Mouse (Mus musculus) MEL (cell line): ENCODE measurements at regions not wholly inside any gene's neighbourhood (a gene's known extent, or its start where the extent isn't known, plus 50 kb on each side); places are given as distances from the start of the nearest gene placed in this dataset.

Experiments used
- CTCF ChIP-seq, 3 experiments: IDR thresholded peaks in 2 of 3; conservative IDR thresholded peaks in 1 of 3; 2 replicates each; pipeline ENCODE4 v1.5.1; 2011 to 2012; ENCODE audit warnings: low read length in 3 of 3, low read depth in 2 of 3, mild to moderate bottlenecking in 2 of 3, improper control_type of control experiment in 1 of 3, inconsistent platforms in 1 of 3, mixed read lengths in 1 of 3, moderate library complexity in 1 of 3; ENCODE audit not compliant: control insufficient read depth in 1 of 3, insufficient read depth in 1 of 3, poor library complexity in 1 of 3, severe bottlenecking in 1 of 3
- E2F4 ChIP-seq: IDR thresholded peaks from 2 replicates; pipeline ENCODE4 v1.6.1; 2011; ENCODE audit warnings: low read depth, low read length, improper control_type of control experiment, borderline replicate concordance
- ELF1 ChIP-seq: IDR thresholded peaks from 2 replicates; pipeline ENCODE4 v1.6.1; 2014; ENCODE audit warnings: low read depth, mild to moderate bottlenecking, inconsistent platforms, low read length, improper control_type of control experiment, moderate library complexity
- EP300 ChIP-seq, 2 experiments: IDR thresholded peaks; 2 replicates each; pipeline ENCODE4 v1.6.1; 2011; ENCODE audit warnings: improper control_type of control experiment in 2 of 2, low read length in 2 of 2, low read depth in 1 of 2, mild to moderate bottlenecking in 1 of 2
- JUND ChIP-seq: IDR thresholded peaks from 2 replicates; pipeline ENCODE4 v1.6.1; 2011; ENCODE audit warnings: low read depth, mild to moderate bottlenecking, improper control_type of control experiment, low read length
- MAFK ChIP-seq: IDR thresholded peaks from 2 replicates; pipeline ENCODE4 v1.6.1; 2011; ENCODE audit warnings: low read depth, mild to moderate bottlenecking, low read length, improper control_type of control experiment, borderline replicate concordance
- NRF1 ChIP-seq: IDR thresholded peaks from 2 replicates; pipeline ENCODE4 v1.6.1; 2014; ENCODE audit warnings: low read depth, mild to moderate bottlenecking, inconsistent platforms, low read length, improper control_type of control experiment, moderate library complexity; ENCODE audit not compliant: poor library complexity, insufficient read depth, severe bottlenecking
- POLR2A ChIP-seq, 2 experiments: IDR thresholded peaks; 2 replicates each; pipeline ENCODE4 v1.6.1; 2011 to 2012; ENCODE audit warnings: low read length in 2 of 2, mild to moderate bottlenecking in 2 of 2, control low read depth in 1 of 2, improper control_type of control experiment in 1 of 2, low read depth in 1 of 2, moderate library complexity in 1 of 2; ENCODE audit not compliant: control insufficient read depth in 1 of 2, insufficient read depth in 1 of 2, poor library complexity in 1 of 2
- SIN3A ChIP-seq: IDR thresholded peaks from 2 replicates; pipeline ENCODE4 v1.6.1; 2012; ENCODE audit warnings: low read length, improper control_type of control experiment, inconsistent platforms
- USF1 ChIP-seq: IDR thresholded peaks from 2 replicates; pipeline ENCODE4 v1.6.1; 2014; ENCODE audit warnings: low read depth, mild to moderate bottlenecking, inconsistent platforms, low read length, improper control_type of control experiment, moderate library complexity
- ZMIZ1 ChIP-seq: IDR thresholded peaks from 2 replicates; pipeline ENCODE4 v1.6.1; 2012; ENCODE audit warnings: low read depth, mild to moderate bottlenecking, inconsistent platforms, low read length, improper control_type of control experiment, moderate library complexity

DNA sequence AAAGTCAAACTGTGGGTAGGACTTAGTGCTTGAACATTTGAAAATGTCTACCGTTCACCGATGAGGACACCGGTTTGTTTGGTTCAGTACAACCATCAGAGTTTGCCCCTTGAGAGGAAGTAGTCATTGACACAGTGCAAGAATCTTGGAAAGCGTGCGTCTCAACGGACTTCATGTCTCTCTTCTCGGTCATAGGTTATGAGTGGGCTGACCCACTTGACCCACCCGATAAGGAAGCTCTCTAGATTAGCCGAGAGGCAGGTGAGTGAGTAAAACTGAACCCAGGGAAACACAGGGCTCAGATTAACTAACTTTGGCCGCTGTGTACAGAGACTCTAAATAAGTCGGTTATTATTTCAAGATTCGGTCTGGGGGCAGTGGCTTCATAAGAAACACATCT is 51.9 kb upstream of the Rxylt1 start:
- TF ChIP-seq POLR2A (IDR thresholded peaks at IDR 0.05; ENCODE audit: control insufficient read depth in 1 of 2, insufficient read depth in 1 of 2, low read depth in 1 of 2, low read length in 2 of 2, poor library complexity in 1 of 2) (no peak), CTCF (IDR thresholded peaks at IDR 0.05 in 2 of 3, conservative IDR thresholded peaks at IDR 0.05 in 1 of 3; ENCODE audit: control insufficient read depth in 1 of 3, insufficient read depth in 1 of 3, low read depth in 2 of 3, low read length in 3 of 3, poor library complexity in 1 of 3, severe bottlenecking in 1 of 3) (no peak), SIN3A (no peak), E2F4 (no peak), NRF1 (no peak), ELF1 (no peak), EP300 (IDR thresholded peaks at IDR 0.05; ENCODE audit: low read depth in 1 of 2, low read length in 2 of 2) (no peak), MAFK (no peak), ZMIZ1 (no peak), USF1 (no peak), JUND (no peak)
